Mouse (Mus musculus) spleen, adult 18-20 months (tissue): Measurements from ENCODE around the gene Gm2004.
"Not testable (repeated sequence)": the region's sequence is repeated elsewhere in the genome, so short reads cannot be mapped to it uniquely, and the experiment has no call there.

Source experiments
- DNase-seq, 2 experiments: peaks; one replicate each; pipeline ENCODE4 v3.0.0; 2022; ENCODE audit warnings: mixed read lengths in 2 of 2

Gm2004 gene

DNA sequence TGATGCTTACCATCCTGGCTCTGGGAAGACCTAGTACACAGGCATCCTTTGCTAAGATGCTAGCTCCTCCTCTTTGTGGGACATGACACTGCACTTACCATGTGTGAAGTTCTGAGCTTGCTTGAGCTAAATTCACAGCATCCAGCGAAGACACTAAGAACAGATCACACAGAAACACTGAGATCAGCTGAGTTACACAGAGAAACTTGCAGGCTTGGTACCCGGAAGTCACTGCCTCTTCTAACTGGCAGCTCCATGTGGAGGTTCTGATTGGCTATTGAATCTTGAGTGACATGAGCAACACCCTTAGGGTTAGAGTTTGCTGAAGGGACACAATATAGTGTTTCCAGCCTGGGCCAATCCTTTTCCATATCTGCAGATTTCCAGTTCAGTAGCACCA lies at the start of gene Gm2004:
Gene Gm2004, minus strand, starts transcription at position 101 of the 400 bp plus-strand sequence.
- not testable (repeated sequence) for DNase-seq
